Mouse (Mus musculus): ENCODE measurements around the gene Gm4187. TPM values are rescaled to one million over a fixed set of nuclear protein-coding genes. Genes with fewer than 3 reads are reported as not detected.

Gene Gm4187
- polyA plus RNA-seq (2017; shearing (Covaris generic)) = not detected

DNA sequence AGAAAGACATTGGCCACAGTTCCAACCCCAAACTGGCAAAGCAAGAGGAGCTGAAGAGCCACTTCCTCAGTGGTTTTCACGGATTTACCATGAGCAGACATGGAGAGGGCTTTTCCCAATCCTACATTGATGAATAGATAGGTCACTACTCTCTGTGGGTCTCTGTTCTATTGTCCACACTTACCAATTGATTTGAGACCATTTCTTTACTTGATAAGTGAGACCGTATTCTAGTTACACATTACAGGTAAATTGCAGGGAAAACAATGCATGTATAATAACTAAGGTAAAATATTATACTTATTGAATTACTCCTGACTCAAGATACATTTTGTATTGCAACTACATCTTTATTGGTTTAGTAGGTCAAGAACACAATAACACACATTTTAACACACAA lies at the start of gene Gm4187:
Gene Gm4187, minus strand, starts transcription at position 101 of the 400 bp plus-strand sequence.

DNA sequence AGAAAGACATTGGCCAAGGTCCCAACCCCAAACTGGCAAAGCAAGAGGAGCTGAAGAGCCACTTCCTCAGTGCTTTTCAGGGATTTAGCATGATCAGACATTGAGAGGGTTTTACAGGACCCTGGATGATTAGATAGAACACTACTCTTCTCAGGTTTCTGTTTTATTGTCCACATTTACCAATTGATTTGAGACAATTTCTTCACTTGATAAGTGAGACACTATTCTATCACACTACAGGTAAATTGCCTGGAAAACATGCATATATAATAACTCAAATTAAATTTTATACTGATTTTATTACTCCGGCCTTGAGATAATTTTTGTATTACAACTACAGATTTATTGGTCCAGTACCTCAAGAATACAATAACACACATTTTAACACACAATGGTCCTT lies 41.4 kb upstream of the Gm4187 start, which contains the start of gene Gm8660:
Gene Gm8660, minus strand, starts transcription at position 101 of the 400 bp plus-strand sequence.

Other genes with a start within 250 kb of the Gm4187 start
- not detected for gene Gm16451, start 211.5 kb downstream of the Gm4187 start, polyA plus RNA-seq (2017; shearing (Covaris generic))
- not detected for gene Gm10666, start 195.0 kb downstream of the Gm4187 start, polyA plus RNA-seq (2017; shearing (Covaris generic))
- gene Vmn1r142, start 165.7 kb downstream of the Gm4187 start, polyA plus RNA-seq (2017; shearing (Covaris generic)) = not detected
- not detected for gene Vmn1r143, start 140.3 kb downstream of the Gm4187 start, polyA plus RNA-seq (2017; shearing (Covaris generic))
- gene Gm8653, start 128.5 kb downstream of the Gm4187 start, polyA plus RNA-seq (2017; shearing (Covaris generic)) = not detected
- not detected for gene Gm8453, start 100.2 kb downstream of the Gm4187 start, polyA plus RNA-seq (2017; shearing (Covaris generic))
- not detected for gene Gm8660, start 41.3 kb upstream of the Gm4187 start, polyA plus RNA-seq (2017; shearing (Covaris generic))
- not detected for gene Vmn1r148, start 83.9 kb upstream of the Gm4187 start, polyA plus RNA-seq (2017; shearing (Covaris generic))
- gene Vmn1r149, start 108.5 kb upstream of the Gm4187 start, polyA plus RNA-seq (2017; shearing (Covaris generic)) = not detected
- not detected for gene Gm10665, start 134.4 kb upstream of the Gm4187 start, polyA plus RNA-seq (2017; shearing (Covaris generic))
- gene Vmn1r151, start 170.0 kb upstream of the Gm4187 start, polyA plus RNA-seq (2017; shearing (Covaris generic)) = not detected
- gene Vmn1r152, start 193.2 kb upstream of the Gm4187 start, polyA plus RNA-seq (2017; shearing (Covaris generic)) = under 1 TPM in 1 of 2 experiments, not detected in 1; 0.41 TPM
- gene Gm8677, start 205.2 kb upstream of the Gm4187 start, polyA plus RNA-seq (2017; shearing (Covaris generic)) = not detected
- not detected for gene Gm4201, start 235.6 kb upstream of the Gm4187 start, polyA plus RNA-seq (2017; shearing (Covaris generic))

Measured in activated CD4-positive, CD25-positive, alpha-beta regulatory T cell (primary cell).